Mouse (Mus musculus) testis, adult 2 months (tissue): ENCODE results near the gene Ntn4.

Experiments used
- CTCF ChIP-seq: fragments of 200-500 bp; IDR thresholded peaks from 2 replicates; pipeline ENCODE4 v1.5.1; 2012; ENCODE audit warnings: low read depth, mild to moderate bottlenecking, inconsistent platforms, low read length, moderate library complexity; ENCODE audit not compliant: control insufficient read depth, insufficient read depth, insufficient replicate concordance
- POLR2A ChIP-seq: fragments of 200-500 bp; IDR thresholded peaks from 2 replicates; pipeline ENCODE4 v1.6.1; 2012; ENCODE audit warnings: low read depth, mild to moderate bottlenecking, inconsistent platforms, low read length, moderate library complexity; ENCODE audit not compliant: control insufficient read depth

GRCm38 (mm10) chr10:93644451-93644941 lies 4.0 kb downstream of the Ntn4 start:
- TF ChIP-seq CTCF (no peak), POLR2A (no peak)
